Mouse (Mus musculus): ENCODE measurements around the gene S100a14.
A peak's percentile ranks its signal among the peaks of the same experiment; 100 is the strongest.

The S100a14 gene

DNA sequence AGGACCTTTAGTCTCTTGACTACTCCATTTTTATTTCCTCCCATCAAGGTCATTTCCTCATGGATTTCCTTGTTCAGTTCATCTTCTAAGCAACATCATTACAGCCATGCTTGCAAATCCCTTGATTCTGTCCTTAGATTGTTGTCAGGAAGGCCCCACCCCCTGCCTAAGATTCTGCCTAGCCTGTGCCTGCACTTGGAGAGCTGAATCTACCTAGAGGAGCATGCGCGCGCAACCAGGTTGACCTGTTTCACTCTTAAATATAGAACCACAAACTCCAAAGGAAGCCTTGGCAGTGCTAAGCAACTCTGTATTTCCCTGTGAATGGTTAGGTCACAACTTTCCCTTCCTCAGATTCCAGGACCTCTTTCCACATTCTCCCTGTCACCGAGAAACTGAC, 8.9 kb upstream of the S100a14 start:
- no peak for DNase-seq (ENCODE audit: low spot score)

DNA sequence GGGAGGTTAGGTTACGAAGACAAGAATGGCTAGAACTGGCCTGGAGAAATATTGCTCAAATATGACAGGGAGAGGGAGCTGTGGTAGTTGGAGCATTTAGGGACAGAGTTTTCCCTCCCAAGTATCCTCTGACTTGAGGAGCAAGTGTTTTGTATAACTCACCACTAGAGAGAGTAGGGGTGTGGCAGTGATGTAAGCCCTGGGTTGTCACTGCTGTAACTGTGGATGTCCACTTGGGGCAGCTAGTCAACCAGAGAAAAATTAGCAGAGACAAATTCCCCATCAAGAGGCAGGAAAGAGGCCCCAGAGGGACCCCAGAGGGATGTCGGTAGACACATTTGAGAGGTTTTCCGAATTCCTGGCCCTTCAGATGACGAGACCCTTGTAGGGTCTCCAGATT, 1.2 kb upstream of the S100a14 start:
- DNase-seq (ENCODE audit: low spot score): peak; percentile 24

DNA sequence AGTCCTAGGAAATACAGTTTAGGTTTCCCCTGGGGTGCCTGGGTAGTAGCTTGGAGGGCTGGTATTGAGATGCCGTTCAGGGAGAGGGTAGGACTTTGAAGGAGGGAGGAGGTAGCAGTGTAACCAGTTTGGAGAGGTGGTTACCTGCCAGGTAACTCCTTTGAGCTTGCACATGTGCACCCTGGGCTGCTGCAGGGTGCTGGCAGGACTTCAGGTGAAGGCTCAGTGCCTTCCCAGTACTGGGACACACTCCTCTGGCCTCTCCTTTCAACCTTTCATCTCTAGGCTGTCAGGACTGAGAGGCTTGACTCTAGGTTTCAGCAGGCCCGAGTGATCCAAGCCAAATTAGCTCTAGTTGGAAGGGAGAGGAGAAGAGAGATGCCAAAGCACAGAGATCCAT, 580 bp upstream of the S100a14 start:
- DNase-seq (ENCODE audit: low spot score): no peak

DNA sequence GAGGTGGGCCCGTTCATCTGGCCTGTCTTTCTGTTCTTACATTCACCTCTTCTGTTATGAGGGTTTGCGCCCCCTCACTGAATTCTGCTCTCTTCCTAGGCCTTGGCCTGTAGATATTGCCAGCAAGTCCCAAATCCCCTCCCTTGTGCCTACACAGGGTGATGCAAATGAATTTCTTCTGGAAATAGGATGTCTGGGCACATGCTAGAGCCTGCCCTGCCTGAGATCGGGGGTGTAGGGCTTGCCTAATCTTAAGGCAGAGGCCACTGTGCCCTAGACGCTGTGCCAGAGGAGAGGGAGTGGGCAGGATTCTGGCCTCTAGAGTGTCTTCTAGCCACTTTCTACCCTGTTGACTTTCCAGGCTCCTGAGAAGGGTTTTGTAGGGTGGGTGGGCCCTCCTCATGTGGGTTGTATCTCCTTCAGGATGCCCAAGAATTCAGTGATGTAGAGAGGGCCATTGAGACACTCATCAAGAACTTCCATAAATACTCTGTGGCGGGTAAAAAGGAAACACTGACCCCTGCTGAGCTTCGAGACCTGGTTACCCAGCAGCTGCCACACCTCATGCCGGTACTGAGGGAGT, 726 bp downstream of the S100a14 start:
- no peak for DNase-seq (ENCODE audit: low spot score)

DNA sequence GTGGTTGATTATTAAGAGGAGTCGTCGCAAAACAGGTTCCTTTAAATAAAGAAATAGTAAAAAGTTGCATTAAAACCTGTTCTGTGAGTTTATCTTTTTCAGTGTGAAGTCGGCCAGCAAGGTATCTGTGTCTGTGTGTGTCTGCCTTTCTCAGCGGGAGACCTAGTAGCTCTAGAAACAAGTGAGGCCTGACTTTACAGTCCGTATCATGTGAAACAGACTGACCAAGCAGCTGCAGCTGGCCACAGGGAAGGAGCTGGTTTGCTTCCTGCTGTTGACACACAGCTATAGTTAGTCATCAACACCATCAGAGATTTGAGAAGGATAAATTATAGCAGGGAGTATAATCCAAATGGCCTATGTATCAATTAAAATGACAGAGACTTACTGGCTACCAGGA, 5.1 kb downstream of the S100a14 start:
- no peak for DNase-seq (ENCODE audit: low spot score)

DNA sequence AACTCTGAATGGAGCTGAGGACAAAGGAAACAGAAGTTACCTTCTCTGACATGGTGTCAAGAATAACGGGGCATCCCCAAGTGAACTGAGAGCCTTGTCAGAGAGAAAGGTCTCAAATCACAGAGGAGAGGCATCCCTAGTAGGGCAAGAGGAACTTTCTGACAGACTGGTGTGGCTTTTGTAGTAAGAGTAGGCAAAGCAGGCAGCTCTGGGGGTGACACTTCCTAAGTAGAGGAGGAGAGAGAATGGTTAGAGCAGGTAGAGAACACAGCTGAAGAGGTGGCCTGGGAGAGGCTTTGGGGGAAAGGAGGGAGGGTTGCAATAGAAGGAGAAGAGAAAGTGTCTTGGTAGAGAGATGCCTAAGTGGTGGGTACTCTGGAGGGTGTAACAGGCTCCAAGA, 8.8 kb downstream of the S100a14 start:
- no peak for DNase-seq (ENCODE audit: low spot score)

DNA sequence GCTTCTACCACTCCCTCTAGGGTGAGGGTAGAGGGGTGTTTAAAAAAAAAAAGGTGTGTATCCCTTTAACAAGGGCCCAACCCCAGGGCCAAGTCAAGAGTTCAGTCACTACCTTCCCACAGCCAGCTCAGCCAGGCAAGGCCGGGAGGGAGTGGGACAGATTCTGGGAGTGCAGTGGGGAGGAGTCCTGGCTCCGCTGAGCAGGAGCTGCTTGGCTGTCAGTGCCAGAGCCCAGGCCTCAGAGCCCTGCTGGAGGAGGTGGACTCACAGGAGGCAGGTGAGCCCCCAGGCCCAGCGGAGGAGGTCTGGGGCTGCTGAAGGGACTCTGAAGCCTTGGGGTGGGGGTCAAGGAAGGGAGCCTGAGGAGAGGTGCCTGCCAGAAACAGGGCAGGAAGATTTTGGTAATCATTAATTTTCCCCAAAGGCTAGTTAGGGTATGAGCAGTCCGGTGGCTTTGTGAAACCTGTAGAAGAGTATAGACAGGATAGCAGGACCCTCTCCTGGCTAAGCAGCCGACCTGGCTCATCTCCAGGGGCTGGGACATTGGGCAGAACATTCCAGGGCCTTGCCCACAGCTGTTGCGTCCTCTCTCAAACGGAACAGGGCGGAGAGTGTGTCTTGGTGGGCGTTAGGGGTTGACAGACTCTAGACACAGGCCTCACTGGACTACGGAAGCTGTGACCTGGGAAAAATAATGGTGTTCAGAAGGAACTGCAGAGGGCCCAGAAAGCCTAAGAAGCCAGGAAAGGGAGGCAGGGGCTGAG, 10.7 kb downstream of the S100a14 start, which contains the start of gene S100a16:
TSS of gene S100a16 (plus strand) at position 114 of the 764 bp plus-strand sequence.
- peak; percentile 77 for DNase-seq (ENCODE audit: low spot score)

DNA sequence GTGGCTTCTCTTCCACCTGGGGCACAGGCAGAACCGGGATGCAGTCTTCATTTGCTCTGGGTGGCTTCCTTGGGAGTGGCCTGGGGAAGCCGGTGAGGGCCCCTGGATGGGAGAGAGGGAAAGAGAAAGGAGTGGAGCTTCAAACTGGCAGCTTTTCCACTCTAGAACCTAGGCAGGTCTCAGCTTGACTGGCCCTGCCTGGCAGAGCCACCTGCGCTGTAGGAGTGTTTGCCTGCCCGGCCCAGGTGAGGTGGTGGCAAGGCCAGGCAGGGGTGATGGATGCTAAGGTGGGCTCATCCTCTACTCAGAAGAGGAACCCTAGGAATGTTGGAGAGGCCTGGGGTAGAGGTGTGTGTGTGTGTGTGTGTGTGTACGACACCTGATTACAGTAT, 11.2 kb downstream of the S100a14 start:
- no peak for DNase-seq (ENCODE audit: low spot score)

DNA sequence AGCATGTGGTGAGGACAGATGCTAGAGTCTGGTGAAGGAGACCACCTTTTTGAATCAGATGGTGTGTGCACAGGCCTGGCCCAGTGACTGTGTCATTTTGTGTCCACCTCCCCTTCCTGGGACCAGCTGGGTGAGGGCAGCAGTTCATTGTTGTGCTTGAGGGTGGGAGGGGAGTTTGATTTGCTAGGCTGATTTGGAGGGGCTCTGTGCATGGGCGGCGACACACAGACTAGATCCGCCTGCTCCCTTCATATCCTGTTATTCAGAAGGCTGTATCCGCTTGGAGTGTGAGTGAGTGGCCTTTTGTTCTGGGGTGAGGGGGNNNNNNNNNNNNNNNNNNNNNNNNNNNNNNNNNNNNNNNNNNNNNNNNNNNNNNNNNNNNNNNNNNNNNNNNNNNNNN, 14.2 kb downstream of the S100a14 start:
- no peak for DNase-seq (ENCODE audit: low spot score)

DNA sequence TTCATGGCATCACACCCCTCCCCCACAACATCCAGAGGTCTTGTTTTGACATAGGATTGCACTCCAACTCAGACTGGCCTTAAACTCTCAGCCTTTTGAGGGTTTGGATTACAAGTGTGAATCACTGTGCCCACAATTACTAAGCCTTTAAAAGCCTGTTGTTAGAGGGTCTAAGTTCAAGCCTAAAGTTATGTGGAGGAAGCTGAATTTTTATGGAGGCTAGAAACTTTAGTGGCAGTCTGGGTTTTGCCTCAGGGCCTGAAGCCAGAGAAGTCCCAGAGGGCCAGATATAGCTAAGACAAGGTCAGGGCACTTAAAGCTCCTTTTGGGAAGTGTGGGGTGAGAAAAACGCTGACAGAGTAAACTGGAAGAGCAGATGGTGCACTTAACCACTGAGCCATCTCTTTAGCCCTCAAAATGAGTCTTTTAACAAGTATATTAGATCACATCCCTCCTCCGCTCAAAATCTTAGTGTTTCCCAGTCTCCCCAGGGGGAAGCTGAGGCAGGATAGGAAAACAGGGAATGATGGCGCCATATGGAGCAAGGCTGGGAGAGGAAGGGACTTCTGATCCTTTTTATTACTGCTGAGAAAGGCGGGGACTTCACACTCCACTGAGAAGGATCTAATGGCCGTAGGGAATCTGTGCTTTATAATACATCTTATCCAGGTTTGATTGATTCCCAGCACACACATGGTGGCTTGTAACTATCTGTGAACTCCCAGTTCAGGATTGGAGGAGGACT, 23.2 kb downstream of the S100a14 start:
- no peak for DNase-seq (ENCODE audit: low spot score)

DNA sequence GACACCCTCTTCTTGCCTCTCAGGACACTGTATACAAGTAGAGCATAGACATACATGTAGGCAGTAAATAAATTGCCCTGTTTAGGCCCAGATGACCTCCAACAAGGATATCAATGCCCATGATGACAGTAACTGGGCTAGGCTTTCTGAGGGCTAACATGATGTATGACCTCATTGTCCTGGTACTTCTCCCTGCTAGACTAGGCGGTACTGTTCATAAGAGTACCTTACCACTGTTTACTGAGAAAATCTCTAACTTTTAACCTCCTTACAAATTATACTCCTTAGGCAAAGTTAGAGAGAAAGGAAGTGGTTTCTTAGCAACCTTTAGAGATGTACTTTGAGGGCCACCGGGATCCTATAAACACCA, 23.8 kb downstream of the S100a14 start:
- no peak for DNase-seq (ENCODE audit: low spot score)

DNA sequence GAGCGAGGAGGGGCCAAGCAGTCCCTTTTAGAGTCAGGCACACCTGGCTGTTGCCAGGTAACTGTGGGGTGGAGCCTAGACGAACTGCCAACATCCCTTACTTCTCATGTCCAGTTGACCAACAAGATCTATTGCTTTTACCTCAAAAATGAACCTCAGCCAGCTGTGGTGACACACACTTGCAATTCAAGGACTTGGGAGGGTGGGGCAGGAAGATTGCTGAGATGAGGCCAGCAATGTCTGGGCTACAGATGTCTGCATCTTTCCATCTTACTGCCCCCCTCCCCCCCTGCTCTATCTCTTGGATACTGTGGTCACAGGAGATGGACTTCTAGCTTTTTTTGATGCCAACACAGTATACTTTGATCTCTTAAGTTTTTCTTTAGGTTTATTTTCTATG, 25.6 kb downstream of the S100a14 start:
- no peak for DNase-seq (ENCODE audit: low spot score)

DNA sequence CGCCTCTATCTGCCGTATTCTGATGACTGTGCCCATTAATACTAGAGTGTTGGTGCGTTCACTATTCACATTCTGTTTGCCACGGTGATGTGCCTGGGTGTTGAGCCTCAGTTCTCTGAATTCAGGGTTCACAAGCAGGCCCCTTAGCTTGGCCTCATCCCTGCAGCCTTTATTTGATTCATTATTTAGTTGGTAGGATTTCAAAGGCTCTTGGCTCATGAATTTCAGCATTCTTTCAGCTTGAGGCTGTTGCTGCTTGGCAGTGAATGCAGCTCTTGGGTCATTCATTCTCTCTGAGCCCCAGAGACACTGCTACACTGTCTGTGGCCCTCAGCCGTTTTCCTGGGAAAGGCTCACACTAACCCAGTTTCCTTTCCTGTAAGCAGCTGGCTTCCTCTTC, 29.3 kb downstream of the S100a14 start:
- no peak for DNase-seq (ENCODE audit: low spot score)

DNA sequence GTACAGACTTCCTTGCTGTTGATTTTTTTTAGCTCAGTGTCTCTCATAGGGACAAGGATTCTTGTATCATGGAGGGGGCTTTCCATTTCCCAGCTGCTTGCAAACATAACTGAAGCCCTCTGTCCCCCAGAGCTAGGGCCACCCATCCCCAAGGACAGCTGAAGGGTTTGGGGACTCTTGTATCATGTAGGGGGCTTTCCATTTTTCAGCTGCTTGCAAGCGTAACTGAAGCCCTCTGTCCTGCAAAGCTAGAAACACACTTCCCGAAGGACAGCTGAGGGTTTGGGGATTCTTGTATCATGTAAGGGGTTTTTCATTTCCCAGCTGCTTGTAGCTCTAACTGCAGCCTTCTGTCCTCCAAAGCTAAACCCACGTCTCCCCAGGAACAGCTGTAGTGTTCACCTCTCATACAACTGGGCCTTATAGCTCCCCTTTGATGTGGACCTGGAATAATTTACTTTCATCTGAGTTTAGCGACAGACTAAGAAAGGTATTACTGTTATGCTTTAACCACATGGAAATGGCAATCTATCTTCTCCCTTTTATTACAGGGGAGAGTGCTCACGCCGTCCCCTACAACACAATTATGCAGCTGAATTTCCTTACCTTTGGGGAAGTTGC, 33.5 kb downstream of the S100a14 start, which contains the start of gene S100a3:
TSS of gene S100a3 (plus strand) at position 571 of the 621 bp plus-strand sequence.
- DNase-seq (ENCODE audit: low spot score): no peak

DNA sequence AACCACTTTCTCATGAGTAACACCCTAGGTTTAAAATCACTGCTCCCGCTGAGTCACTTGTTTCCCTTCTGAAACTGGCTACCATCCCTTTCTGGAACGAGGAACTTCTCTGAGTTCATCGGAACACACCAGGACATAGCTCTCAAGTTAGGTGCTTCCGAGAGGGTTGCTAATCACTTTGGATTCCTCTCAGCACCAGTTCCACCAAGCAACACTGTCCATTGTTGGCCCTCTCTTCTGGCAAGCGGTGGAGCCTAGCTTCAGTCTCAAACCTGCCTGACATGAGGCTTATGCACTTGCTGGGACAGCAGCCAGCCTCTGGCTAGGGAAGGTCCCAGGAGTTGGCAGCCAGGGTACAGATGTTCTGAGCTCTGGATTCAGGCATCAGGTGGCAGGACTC, 48.0 kb downstream of the S100a14 start:
- no peak for DNase-seq (ENCODE audit: low spot score)

DNA sequence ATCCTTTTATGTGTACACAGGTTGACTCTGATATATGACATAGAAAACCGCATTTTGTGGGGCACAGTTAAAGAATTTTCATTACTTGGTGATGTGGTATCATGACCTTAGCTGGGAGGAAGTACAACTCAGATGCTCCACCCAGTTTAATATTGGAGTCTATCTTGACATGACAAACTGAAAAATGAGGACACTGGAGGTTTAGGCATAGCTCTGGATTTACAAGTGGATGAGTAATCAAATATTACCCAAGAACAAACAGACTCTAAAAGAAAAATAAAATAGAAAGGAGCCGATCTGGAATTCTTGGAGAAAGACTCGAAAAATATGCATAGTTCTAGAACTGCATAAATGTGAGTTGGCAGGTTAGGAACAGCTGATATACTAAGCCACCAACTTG, 48.7 kb downstream of the S100a14 start:
- no peak for DNase-seq (ENCODE audit: low spot score)

DNA sequence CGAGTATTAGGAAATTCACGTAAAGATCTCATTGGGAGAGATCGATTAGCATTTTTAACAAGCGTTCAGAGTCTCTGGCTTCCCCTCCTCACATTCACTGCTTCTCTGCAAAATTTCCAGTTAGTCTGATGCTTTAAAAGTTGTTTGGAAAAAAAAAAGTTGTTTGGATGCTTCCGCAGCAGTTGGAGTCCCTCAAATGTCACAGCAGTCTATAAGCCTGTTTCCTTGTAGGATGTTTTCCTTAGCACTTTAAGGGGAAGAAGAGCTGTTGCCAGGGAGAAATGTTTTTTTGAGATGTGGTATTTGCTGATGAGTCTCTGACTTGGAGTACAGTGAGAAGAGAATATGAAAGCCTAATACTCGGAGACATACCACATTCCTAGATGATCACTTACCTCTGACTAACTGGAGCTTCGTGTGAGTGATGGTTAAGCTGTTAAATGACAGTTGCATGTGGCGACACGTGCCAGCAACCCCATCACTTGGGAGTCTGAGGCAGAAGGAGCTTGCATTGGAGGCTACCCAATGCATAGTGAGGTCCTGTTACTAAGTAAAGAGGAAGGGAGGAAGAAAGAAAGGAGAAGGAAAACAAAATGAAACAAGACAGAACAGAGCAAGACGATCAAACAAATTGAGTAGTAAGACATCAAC, 49.8 kb downstream of the S100a14 start:
- DNase-seq (ENCODE audit: low spot score): no peak
